Mouse (Mus musculus) lung, embryonic 16.5 days (tissue): ENCODE results near the gene Tti1. TPM values are rescaled to one million over a fixed set of nuclear protein-coding genes. Genes with fewer than 3 reads are reported as not detected.

Experiments used
- ATAC-seq: fragments of 200-750 bp; cut with Nextera tagmentation; 2 replicates; pipeline ENCODE4 v1.8.0; 2017; ENCODE audit warnings: low read depth, mild to moderate bottlenecking, moderate library complexity
- H3K27ac ChIP-seq: fragments of 300-500 bp; sonication (generic); 2 replicates; pipeline ENCODE4 v1.5.1; 2014; ENCODE audit warnings: mild to moderate bottlenecking, control low read depth, low read length
- H3K27me3 ChIP-seq: fragments of 300-500 bp; sonication (generic); 2 replicates; pipeline ENCODE4 v1.6.1; 2014; ENCODE audit warnings: low read depth, low read length, mixed read lengths; ENCODE audit not compliant: control insufficient read depth, insufficient read depth
- H3K36me3 ChIP-seq: fragments of 300-500 bp; sonication (generic); 2 replicates; pipeline ENCODE4 v1.6.1; 2014; ENCODE audit warnings: low read length; ENCODE audit not compliant: control insufficient read depth, insufficient read depth
- H3K4me1 ChIP-seq: fragments of 300-500 bp; sonication (generic); replicated peaks from 2 replicates; pipeline ENCODE4 v1.6.1; 2014; ENCODE audit warnings: low read length, mixed read lengths; ENCODE audit not compliant: control insufficient read depth, insufficient read depth
- H3K4me2 ChIP-seq: fragments of 300-500 bp; sonication (generic); 2 replicates; pipeline ENCODE4 v1.6.1; 2014; ENCODE audit warnings: low read depth, low read length, control low read depth
- H3K4me3 ChIP-seq: fragments of 300-500 bp; sonication (generic); 2 replicates; pipeline ENCODE4 v1.5.1; 2014; ENCODE audit warnings: mild to moderate bottlenecking, low read length, control low read depth
- H3K9ac ChIP-seq: fragments of 300-500 bp; sonication (generic); 2 replicates; pipeline ENCODE4 v1.6.1; 2014; ENCODE audit warnings: low read length, control low read depth
- H3K9me3 ChIP-seq: fragments of 300-500 bp; sonication (generic); 2 replicates; pipeline ENCODE4 v1.6.1; 2016; ENCODE audit warnings: low read length; ENCODE audit not compliant: control insufficient read depth
- WGBS: fragments of 180-500 bp; shearing (Covaris S2); extraction: QIAGEN DNeasy Blood & Tissue Kit; methylation state at CpG from one replicate; pipeline ENCODE4 v1.1.7; 2014; 5-methylcytosine and 5-hydroxymethylcytosine counted together
- polyA plus RNA-seq: library from polyadenylated mRNA; unstranded; fragments of >200 nt; fragmentation: Nextera tagmentation; extraction: Ambion mirVana; gene quantifications from 2 replicates; pipeline ENCODE4 v1.2.1, GENCODE M21; 2015

Tti1 gene
- 25.5 and 25.7 TPM in 2 replicates for polyA plus RNA-seq

GRCm38 (mm10) chr2:158028354-158028863 lies at the start of gene Tti1, which contains the start of gene Rprd1b:
Tti1 (minus strand) TSS chr2:158028433.
Rprd1b (plus strand) TSS chr2:158028497.
- H3K9me3 ChIP-seq, result no peaks in the 10 kb centered on the region
- H3K27ac ChIP-seq, result peak within 1 kb of the TSS; percentile 87
- peak; percentile 97 for ATAC-seq
- H3K9ac ChIP-seq, result peak within 1 kb of the TSS; percentile 83
- WGBS, result under 1% methylated on average over 52 of the region's 52 CpGs
- H3K4me1 ChIP-seq, result peaks cover 24% of the 10 kb centered on the region
- no peaks in the 10 kb centered on the region for H3K27me3 ChIP-seq
- H3K4me3 ChIP-seq, result peak within 1 kb of the TSS; percentile 67
- no peaks in the 10 kb centered on the region for H3K36me3 ChIP-seq
- peak within 1 kb of the TSS; percentile 89 for H3K4me2 ChIP-seq

DNA sequence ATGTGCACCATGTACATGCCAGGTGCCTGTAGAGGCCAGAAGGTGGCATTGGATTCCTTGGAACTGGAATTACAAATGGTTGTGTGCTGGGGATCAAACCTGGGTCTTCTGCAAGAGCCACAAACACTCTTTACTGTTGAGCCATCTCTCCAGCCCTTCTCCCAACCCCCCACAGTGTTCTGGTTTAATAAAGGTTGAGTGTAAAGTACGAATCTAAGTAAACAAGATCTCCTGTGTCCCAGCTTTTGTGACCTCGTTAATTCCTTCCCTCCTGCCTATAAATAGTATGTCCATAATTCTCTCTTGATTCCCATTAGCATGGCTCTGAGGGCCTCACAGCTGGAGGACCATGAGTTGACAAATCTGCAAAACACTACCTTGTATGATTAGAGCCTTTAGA lies 49.7 kb upstream of the Tti1 start:
- Histone ChIP-seq H3K4me2 (no peak overlapping the region), H3K27me3 (no peaks in the 10 kb centered on the region), H3K36me3 (peaks cover 18% of the 10 kb centered on the region), H3K4me3 (no peak overlapping the region), H3K9me3 (no peaks in the 10 kb centered on the region), H3K4me1 (peaks cover 5% of the 10 kb centered on the region; the same call in 1 of the 2 replicates), H3K9ac (no peak overlapping the region), H3K27ac (no peak overlapping the region)
- no peak for ATAC-seq
- 41% methylated on average over 2 of the region's 2 CpGs for WGBS

DNA sequence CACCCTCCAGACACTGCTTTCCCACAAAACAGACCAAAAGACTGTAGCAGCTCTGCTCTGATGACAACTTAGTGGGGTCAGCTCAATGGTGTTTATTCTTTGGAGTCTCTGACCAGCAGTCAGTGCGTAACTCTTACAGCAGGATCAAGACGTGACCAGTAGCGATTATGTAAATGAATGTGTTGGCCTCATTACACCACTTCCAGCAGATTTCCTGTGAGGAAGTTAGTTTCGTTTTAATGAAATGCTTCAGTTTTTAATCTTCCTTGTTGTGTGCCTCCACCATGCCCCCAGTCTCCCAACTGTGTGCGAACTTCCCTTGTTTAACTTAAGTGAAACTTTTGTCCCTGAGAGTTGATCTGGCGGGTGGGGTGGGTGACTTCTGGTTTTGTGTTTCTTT lies 48.5 kb upstream of the Tti1 start:
- H3K27ac ChIP-seq, result no peak overlapping the region
- H3K4me1 ChIP-seq, result peaks cover 5% of the 10 kb centered on the region; the same call in 1 of the 2 replicates
- H3K9ac ChIP-seq, result no peak overlapping the region
- H3K9me3 ChIP-seq, result no peaks in the 10 kb centered on the region
- no peak for ATAC-seq
- WGBS, result 80% methylated on average over 6 of the region's 6 CpGs
- no peak overlapping the region for H3K4me3 ChIP-seq
- H3K27me3 ChIP-seq, result no peaks in the 10 kb centered on the region
- peaks cover 26% of the 10 kb centered on the region for H3K36me3 ChIP-seq
- H3K4me2 ChIP-seq, result no peak overlapping the region

GRCm38 (mm10) chr2:158074835-158075234 lies 46.6 kb upstream of the Tti1 start:
- H3K4me2 ChIP-seq, result no peak overlapping the region
- no peak overlapping the region for H3K9ac ChIP-seq
- no peak for ATAC-seq
- WGBS, result 86% methylated on average over 5 of the region's 5 CpGs
- H3K36me3 ChIP-seq, result peaks cover 30% of the 10 kb centered on the region
- no peak overlapping the region for H3K4me3 ChIP-seq
- H3K4me1 ChIP-seq, result no peaks in the 10 kb centered on the region
- H3K27me3 ChIP-seq, result no peaks in the 10 kb centered on the region
- H3K9me3 ChIP-seq, result no peaks in the 10 kb centered on the region
- H3K27ac ChIP-seq, result no peak overlapping the region

GRCm38 (mm10) chr2:158071633-158071995 lies 43.4 kb upstream of the Tti1 start:
- Histone ChIP-seq H3K9me3 (no peaks in the 10 kb centered on the region), H3K4me2 (no peak overlapping the region), H3K4me1 (no peaks in the 10 kb centered on the region; the same call in 1 of the 2 replicates), H3K27me3 (no peaks in the 10 kb centered on the region), H3K36me3 (peaks cover 24% of the 10 kb centered on the region; the same call in 1 of the 2 replicates), H3K9ac (no peak overlapping the region), H3K27ac (no peak overlapping the region), H3K4me3 (no peak overlapping the region)
- WGBS, result 79% methylated on average over 5 of the region's 5 CpGs
- ATAC-seq, result no peak

DNA sequence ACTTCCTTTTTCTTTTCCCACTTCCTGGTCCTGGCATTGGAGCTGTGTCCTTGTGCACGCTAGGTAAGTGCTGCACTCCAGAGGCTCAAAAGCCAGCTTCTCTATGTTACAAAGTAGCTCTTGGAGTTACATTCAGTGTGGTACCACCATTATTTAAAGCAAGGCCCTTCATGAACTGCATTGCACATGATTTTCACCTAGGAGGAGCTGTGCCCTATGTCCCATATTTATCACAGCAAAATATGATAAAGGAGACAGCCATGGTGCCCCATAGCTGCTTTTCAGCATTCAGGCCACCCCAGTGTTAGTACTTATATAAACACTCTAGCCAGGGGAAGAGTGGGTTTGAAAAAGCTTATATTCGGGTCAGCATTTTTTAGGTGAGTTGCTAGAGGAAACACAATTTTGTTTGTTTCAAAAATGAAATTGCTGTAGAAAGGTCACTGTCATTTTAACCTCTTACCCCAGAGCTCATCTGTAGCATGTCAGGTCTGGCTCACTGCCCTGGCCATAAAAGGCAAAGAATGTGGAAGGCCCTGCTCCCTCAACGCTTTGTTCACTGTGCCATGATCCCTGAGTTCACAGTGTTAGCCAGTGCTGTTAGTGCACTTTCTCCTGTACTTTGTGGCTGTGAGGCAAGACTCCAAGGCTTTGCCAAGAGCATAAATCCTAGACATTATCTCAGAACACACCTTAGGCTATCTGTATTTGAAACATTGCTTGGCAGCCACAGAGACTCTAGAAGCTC lies 42.8 kb upstream of the Tti1 start:
- peak; percentile 48; the same call in 1 of the 2 replicates for ATAC-seq
- no peaks in the 10 kb centered on the region for H3K27me3 ChIP-seq
- no peak overlapping the region for H3K4me3 ChIP-seq
- H3K36me3 ChIP-seq, result peaks cover 22% of the 10 kb centered on the region; the same call in 1 of the 2 replicates
- no peak overlapping the region for H3K27ac ChIP-seq
- WGBS, result 56% methylated on average over 3 of the region's 3 CpGs
- no peaks in the 10 kb centered on the region for H3K9me3 ChIP-seq
- no peak overlapping the region for H3K4me2 ChIP-seq
- H3K9ac ChIP-seq, result no peak overlapping the region
- no peaks in the 10 kb centered on the region; the same call in 1 of the 2 replicates for H3K4me1 ChIP-seq

GRCm38 (mm10) chr2:158068444-158068971 lies 40.3 kb upstream of the Tti1 start:
- Histone ChIP-seq H3K4me1 (peaks cover 5% of the 10 kb centered on the region), H3K36me3 (peaks cover 14% of the 10 kb centered on the region; the same call in 1 of the 2 replicates), H3K9ac (no peak overlapping the region), H3K27me3 (no peaks in the 10 kb centered on the region), H3K9me3 (no peaks in the 10 kb centered on the region), H3K4me2 (no peak overlapping the region), H3K27ac (no peak overlapping the region), H3K4me3 (no peak overlapping the region)
- no peak for ATAC-seq

DNA sequence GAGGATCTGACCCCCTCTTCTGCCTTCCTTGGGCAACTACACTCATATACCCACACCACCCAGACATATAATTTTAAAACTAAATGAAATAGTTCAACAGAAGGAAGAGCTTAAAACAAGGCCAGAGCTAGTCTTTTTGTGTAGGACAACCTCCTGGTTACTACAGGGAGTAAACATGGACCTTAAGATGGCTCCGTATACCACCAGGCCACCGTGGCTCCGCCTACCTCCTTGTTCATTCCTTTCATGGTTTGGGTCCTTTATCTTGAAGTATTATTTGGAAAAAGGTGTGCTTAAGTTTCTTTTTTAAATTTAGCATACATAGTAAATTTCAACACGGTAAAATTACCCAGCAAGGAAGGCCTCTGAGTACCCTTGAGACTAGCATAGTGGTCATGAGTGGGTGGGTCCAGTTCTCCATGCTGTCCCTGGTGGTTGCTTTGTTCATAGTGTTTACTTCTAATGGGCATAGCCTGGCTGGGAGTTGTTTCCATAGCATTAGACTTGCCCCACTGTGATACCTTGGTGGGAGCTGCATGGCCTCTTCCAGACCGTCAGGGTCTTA lies 39.1 kb upstream of the Tti1 start:
- peak; percentile 64 for ATAC-seq
- Histone ChIP-seq H3K27me3 (no peaks in the 10 kb centered on the region), H3K9ac (no peak overlapping the region), H3K36me3 (peaks cover 7% of the 10 kb centered on the region), H3K27ac (peak overlapping the region; percentile 44), H3K4me3 (no peak overlapping the region), H3K9me3 (no peaks in the 10 kb centered on the region), H3K4me1 (peaks cover 5% of the 10 kb centered on the region), H3K4me2 (no peak overlapping the region)
- 85% methylated on average over 5 of the region's 5 CpGs for WGBS

DNA sequence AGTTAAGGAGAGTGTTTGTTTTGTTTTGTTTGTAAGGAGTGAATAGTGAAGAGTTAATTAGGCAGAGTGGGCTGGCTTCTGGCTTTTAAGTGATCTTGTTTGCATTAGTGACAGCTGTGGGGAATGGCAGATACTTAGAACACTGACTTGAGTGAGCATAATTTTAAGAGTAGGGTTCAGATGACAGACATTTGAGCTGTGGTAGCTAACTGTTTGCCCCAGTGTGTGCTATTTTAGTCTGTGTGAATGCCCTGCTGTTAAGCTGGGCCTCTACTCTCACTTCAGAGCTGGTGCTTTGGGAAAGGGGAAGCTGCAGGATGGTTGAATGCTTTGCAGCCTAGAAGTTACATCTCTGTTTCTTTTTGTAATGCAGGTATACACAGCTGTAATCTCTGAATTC lies 38.2 kb upstream of the Tti1 start:
- H3K9me3 ChIP-seq, result no peaks in the 10 kb centered on the region
- no peaks in the 10 kb centered on the region for H3K27me3 ChIP-seq
- peaks cover 4% of the 10 kb centered on the region for H3K36me3 ChIP-seq
- peaks cover 5% of the 10 kb centered on the region for H3K4me1 ChIP-seq
- H3K27ac ChIP-seq, result no peak overlapping the region
- no peak overlapping the region for H3K9ac ChIP-seq
- no peak overlapping the region for H3K4me3 ChIP-seq
- no peak overlapping the region for H3K4me2 ChIP-seq
- ATAC-seq, result no peak
